Mouse (Mus musculus): ENCODE data around the gene Yars2.
"Not testable (repeated sequence)": the region's sequence is repeated elsewhere in the genome, so short reads cannot be mapped to it uniquely, and the experiment has no call there.

Yars2 gene

GRCm38 (mm10) chr16:16302369-16303137, at the start of gene Yars2:
Yars2 (plus strand) TSS chr16:16302965.
- peak; percentile 78 for DNase-seq (ENCODE audit: low read depth)

- no peak for DNase-seq (ENCODE audit: low read depth)
These were observed 49.3 kb upstream of the Yars2 start for GRCm38 (mm10) chr16:16253326-16254074.

- DNase-seq (ENCODE audit: low read depth), result no peak
These were observed 47.5 kb upstream of the Yars2 start for GRCm38 (mm10) chr16:16255217-16255616.

GRCm38 (mm10) chr16:16255874-16256273, 46.9 kb upstream of the Yars2 start:
- DNase-seq (ENCODE audit: low read depth), result no peak

GRCm38 (mm10) chr16:16256672-16257071, 46.1 kb upstream of the Yars2 start:
- DNase-seq (ENCODE audit: low read depth), result no peak

GRCm38 (mm10) chr16:16260882-16261281, 41.9 kb upstream of the Yars2 start:
- DNase-seq (ENCODE audit: low read depth), result no peak

GRCm38 (mm10) chr16:16261481-16261880, 41.3 kb upstream of the Yars2 start:
- no peak for DNase-seq (ENCODE audit: low read depth)

GRCm38 (mm10) chr16:16262436-16262835, 40.3 kb upstream of the Yars2 start:
- no peak for DNase-seq (ENCODE audit: low read depth)

GRCm38 (mm10) chr16:16272978-16273377, 29.8 kb upstream of the Yars2 start:
- no peak for DNase-seq (ENCODE audit: low read depth)

- DNase-seq (ENCODE audit: low read depth), result no peak
These were observed 29.0 kb upstream of the Yars2 start for GRCm38 (mm10) chr16:16273752-16274151.

GRCm38 (mm10) chr16:16303138-16303827, 518 bp downstream of the Yars2 start:
- DNase-seq (ENCODE audit: low read depth), result no peak

GRCm38 (mm10) chr16:16303888-16304287, 1.1 kb downstream of the Yars2 start:
- no peak for DNase-seq (ENCODE audit: low read depth)

GRCm38 (mm10) chr16:16311319-16311718, 8.6 kb downstream of the Yars2 start:
- no peak for DNase-seq (ENCODE audit: low read depth)

- no peak for DNase-seq (ENCODE audit: low read depth)
These were observed 23.1 kb downstream of the Yars2 start for GRCm38 (mm10) chr16:16325775-16326336.

GRCm38 (mm10) chr16:16346420-16346819, 43.7 kb downstream of the Yars2 start:
- DNase-seq (ENCODE audit: low read depth), result no peak

GRCm38 (mm10) chr16:16357908-16358307, 55.1 kb downstream of the Yars2 start:
- no peak for DNase-seq (ENCODE audit: low read depth)

GRCm38 (mm10) chr16:16358481-16359100, 55.8 kb downstream of the Yars2 start, which contains the start of gene Dnm1l:
Dnm1l (minus strand) TSS chr16:16358959.
- peak; percentile 60 for DNase-seq (ENCODE audit: low read depth)

- not testable (repeated sequence) for DNase-seq (ENCODE audit: low read depth)
These were observed 56.3 kb downstream of the Yars2 start for GRCm38 (mm10) chr16:16359101-16359482.

Measured in fibroblast of lung, adult 2 months (primary cell).